Mouse (Mus musculus): ENCODE measurements around the gene Slc4a4.

Gene Slc4a4

DNA sequence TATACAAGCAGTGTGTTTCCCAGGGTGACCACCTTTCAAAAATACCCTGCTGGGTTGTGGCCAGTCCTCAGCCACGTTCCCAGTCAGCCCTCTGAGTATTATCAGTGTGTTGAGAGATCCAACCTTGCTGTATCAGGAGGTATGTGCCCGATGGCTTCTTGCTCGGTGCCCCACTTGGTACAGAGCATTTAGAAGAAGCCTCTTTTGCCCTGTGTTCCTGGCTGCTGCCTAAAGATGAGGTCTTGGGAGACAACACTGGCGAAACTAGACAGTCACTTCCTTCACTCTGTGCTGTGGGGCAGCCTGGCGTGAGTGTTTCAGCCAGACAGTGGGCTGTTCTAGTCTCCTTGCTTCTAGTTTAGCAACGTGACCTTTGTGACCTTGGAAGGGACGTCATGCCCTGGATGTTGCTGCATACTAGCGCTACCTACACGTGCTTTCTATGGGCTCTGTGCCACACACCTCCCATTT, 29.9 kb downstream of the Slc4a4 start:
- no peak for DNase-seq (ENCODE audit: low spot score in 2 of 2)

DNA sequence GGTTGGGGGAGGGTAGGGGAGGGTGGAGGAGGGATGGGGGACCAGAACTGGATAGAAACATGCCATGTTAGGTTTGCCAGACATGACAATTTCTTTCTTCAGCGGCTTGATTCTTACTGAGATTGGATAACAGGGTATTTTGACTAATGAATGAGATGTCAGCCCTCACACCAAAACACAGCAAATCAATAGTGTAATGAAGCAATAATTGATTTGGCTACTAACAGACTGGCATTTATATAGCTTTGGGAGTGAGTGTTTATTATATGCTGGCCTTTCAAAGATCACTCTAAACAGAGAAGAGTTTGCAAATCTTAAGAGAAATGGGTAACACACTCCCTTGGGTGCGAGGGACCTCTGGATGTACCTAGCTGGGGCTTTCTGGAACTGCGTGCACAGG, 30.6 kb downstream of the Slc4a4 start:
- no peak for DNase-seq (ENCODE audit: low spot score in 2 of 2)

DNA sequence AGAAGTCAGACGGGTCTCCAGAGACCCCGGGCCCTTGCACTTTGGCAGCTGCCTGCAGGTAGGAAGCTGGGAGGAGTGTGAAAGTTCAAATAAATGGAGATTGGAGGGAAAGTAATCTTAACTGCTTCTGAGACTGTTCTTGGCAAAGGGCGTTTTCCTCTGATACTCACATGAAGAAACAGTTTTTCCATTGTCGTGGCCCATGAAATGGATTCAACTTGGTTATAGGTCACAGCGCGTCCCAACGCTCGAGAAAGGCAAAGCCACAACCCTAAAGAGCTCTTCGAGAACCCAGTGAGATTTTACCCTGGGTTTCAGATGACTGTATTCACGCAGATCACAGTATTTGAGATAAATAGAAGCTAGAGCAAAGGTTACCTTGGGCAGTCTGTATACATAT, 31.0 kb downstream of the Slc4a4 start:
- no peak for DNase-seq (ENCODE audit: low spot score in 2 of 2)

DNA sequence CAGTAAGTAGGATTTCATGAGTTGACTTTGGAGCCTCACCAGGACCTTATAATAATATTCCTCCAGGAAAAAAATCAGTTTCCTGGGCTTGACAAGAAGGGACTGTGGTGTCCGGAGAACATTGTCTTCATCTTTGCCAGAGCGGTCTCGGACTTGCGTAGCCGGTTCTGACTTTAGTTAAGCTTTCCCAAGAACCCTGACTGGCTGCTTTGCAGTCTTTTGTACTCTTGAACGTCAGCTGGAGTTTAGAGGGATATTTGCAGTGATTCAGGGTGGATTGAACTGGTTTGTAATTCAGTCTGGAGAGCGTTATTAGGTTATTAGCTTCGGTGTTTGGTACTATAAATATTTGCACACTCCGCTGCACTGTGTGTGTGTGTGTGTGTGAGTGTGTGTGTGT, 31.9 kb downstream of the Slc4a4 start:
- no peak for DNase-seq (ENCODE audit: low spot score in 2 of 2)

DNA sequence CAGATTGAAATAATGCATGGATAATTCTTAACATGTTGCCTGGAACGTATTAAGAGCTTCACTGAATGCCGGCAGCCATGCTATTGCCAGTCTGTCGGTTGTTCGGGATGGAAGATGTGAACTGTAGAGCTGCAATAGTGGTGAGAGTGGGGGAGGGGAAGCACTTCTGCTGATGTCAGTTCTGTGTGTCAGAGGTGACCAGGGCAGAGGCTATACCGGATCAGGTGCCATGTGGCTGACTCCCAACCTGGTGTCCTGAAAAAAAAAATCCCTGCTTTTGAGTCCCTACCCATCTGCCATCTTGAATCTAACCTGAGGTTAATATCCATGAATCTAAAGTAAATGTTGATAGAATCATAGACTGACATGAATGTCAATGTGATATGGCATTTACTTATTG, 39.0 kb downstream of the Slc4a4 start:
- DNase-seq (ENCODE audit: low spot score in 2 of 2), result no peak

DNA sequence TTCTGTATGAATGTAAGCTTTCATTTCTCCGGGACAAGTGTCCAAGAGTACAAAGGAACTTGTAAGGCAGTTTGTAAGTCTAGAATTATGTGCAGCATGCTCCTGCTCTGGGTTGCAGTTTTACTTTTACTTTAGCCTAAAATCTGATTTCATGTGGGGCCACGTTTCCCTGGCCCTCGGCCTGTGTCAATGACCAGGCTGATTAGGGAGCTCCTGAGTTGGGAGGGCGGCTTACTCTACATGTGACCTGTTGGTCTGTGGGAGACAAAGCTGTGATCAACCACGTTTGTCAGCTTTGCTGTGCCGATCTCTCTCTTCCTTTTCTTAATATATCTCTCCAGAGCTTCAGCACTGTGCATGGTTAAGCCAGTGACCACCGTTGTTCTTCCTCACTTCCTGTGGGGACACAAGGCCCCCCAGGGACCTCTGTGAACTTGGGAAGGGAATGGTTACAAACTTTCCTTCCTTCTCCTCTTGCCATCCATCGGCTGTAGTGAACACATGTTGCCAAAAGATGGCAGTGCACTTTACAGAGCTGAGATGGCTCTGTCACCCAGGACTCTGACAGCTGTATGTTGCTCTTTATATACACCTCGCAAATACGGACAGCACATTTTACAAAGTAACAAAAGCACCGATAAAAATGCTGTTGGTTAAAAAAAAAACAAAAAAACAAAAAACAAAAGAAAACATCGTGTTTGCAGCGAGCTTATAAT, 41.7 kb downstream of the Slc4a4 start:
- peak in 1 of 2 experiments; percentile 18 for DNase-seq (ENCODE audit: low spot score in 2 of 2)

DNA sequence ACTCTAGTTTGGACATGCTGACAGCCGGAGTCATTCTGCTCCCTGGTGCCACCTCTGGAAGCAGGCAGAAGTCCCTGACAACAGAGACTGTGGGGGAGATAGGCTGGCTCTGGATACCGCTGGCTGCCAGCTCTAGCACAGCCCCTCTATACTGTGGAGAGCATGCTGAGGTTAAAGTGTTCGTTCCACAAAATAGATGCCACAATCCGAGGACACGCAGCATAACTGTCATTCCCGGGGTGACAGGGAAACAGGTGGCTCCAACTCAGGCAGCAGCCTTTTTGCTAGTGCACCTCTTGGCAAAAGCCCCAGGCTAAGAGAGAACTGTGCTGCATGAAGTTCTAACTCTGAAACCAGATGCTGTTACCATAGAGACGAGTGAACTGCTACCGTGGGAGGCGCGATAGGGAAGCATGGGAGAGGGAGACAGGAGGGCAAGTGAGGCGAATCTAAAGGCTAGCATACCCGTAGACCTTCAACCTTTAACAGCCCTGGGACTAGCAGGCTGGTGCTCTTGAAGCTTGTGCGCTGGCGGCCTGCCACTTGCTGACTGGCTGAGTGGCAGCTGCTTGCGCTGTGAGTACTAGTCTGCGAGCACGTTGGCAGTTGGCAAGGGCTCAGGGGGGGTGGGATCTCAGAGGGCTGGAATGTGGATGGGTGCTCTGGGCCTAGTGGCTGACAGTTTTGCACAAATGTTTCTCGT, 42.9 kb downstream of the Slc4a4 start:
- DNase-seq (ENCODE audit: low spot score in 2 of 2), result no peak

DNA sequence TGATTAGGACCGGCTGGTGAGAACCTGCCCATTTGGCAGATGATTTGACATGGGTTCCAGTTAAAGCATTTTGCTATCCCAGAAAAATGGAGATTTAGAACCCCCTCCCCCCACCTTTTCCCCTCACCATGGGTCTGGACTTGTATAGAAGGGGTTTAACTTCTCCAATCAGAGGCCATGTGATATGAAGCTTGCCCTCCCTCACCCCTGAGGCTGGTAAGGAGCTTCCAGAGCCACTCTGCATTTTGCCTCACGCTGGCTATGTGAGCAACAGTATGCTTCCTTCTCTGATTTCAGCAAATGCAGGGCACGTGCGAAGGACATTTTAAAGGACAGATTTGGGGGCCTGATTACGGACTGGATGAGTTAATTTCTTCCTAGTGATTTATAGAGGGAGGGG, 43.5 kb downstream of the Slc4a4 start:
- no peak for DNase-seq (ENCODE audit: low spot score in 2 of 2)

DNA sequence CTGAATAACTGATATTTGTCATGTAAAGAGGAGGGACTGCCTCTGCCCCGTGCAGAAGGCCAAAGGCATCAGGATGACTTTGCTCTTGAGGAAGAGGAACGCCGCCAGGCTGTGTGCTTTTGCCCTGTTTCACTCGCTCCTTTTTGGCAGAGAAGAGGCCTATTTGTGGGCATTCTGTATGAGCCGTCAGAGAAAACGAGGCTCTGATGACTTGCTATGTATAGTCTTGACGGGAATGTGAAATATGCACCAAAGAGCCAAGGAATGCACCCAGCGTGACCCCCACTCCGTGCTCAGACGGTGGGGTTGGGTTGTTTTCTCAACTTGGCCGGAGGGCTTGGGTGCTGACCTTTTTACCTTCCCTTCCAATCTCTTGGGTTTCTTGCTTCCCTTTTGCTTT, 44.0 kb downstream of the Slc4a4 start:
- DNase-seq (ENCODE audit: low spot score in 2 of 2), result no peak

DNA sequence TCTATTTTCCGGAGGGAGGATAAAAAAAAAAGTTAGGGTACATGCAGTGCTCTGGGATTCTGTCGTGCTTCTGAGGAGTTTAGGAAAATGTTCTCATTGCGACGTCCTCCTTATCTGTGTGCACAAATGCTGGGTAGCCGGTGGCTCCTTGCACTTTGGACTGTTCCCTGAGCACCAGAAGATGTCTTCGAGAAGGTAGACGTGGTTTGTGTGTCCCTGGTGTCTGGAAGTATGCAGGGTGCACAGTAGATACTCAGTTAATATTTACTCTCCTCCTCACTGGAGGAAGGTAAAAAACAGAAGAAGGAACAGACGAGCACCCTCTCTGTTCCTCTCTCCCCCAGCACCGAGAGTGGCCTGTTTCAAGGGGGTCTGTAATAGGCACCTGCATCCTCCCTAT, 44.6 kb downstream of the Slc4a4 start:
- no peak for DNase-seq (ENCODE audit: low spot score in 2 of 2)

DNA sequence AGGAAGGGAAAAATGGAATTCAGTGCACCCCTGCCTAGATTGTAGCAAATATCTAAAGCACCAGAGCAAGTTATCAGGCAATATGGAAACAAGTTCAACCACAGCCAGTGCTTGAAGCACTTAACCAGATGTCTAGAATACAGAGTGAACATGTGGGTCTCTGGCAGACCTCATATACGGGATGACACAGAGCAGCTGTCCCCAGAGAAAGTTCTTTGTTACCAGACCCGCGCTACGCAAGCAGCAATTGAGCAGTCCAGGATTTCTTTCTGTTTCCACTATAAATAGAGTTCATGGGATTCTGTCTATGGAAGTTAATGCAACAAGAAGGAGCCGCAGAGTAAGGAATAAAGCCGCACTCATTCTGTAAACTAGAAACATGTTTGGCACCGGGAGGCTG, 46.8 kb downstream of the Slc4a4 start:
- DNase-seq (ENCODE audit: low spot score in 2 of 2), result no peak

DNA sequence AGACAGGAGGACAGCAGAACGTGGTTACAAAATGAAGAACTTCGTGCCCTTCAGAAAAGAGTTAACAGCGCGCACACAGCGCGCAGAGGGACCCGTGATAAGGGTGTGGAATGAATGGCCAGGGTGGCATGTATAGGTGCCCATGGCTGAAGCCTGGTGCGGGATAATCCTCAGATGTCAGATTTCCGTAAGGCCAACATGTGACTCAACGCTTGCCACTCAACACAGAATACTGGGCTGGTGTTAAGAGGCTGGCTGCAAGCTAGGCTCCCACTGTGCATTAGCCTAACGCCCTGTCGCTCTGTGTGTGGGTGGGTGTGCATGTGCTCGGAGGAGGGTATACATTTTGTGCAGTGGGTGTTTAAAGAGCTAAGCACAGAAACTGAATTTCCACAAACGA, 47.3 kb downstream of the Slc4a4 start:
- DNase-seq (ENCODE audit: low spot score in 2 of 2), result no peak

DNA sequence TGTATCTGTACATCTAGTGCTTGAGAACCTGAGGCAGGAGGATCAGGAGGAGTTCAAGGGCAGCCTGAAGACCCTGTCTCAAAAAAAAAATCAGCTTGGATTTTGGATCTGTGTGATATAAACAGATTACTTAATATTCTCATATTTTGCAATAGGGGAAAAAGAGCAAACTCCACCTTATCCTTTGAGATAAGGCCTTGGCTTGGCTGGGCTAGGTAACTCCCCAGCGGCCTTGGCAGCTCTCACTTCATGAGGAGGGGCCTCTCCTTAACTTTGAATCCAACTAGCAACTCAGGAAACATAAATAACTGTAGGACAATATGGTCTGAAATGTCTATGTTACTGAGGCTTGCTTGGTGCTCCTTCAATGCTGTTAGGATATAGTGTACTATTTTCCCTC, 51.6 kb downstream of the Slc4a4 start:
- no peak for DNase-seq (ENCODE audit: low spot score in 2 of 2)

DNA sequence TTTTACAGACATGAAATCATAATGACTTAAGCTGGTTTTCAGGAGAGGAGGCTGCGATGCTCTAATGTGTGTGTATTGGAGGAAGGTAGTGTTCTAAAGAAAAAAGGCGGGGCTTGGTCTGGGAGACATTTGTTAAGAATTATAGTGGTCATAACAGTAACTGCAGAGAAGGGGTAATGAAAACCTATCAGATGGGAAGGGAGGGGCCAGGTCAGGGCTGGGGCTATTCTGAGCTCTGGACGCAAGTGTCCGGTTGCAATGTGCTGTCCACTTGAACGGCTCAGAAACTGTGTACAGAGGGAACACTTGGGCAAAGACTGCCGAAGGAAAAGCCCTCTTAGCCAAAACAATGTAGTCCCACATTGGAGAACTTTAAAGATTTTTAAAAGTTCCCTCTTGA, 52.5 kb downstream of the Slc4a4 start:
- no peak for DNase-seq (ENCODE audit: low spot score in 2 of 2)

DNA sequence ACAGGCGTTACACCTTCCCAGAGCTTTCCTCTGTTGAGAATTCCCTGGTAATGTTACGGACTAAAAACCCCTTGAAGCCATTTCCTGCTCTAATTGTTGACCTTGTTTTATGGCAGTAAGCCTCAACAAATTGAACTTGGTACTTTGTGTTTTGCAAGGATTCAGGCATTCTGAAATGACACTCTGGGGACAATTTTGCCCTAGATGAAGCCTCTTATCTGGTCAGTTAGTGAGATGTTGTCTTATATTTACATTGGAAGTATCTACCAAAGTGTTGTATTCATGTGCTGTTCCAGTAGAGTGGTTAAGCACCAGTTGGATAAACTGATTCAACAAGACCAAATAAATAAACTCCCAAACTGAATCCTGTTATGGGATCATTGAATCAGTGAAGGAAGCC, 53.2 kb downstream of the Slc4a4 start:
- DNase-seq (ENCODE audit: low spot score in 2 of 2), result no peak

DNA sequence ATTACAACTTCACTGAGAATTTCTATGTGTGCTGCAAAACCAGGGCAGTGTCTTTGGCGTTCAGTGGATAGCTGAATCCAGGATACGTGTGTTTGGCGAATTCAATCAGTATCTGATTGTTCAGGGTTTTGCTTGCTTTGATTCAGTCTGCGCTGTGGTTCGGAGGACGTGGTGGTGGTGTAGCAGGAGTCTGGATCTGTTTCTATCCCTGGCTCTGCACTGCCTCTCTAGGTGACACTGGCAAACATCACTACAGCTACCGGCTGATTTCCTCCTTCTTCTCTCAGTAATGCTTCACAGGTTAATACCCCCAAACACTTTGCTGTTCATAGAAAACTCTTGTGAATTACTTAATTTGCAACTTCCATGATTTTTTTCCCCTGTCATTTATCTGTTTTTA, 55.3 kb downstream of the Slc4a4 start:
- no peak for DNase-seq (ENCODE audit: low spot score in 2 of 2)

DNA sequence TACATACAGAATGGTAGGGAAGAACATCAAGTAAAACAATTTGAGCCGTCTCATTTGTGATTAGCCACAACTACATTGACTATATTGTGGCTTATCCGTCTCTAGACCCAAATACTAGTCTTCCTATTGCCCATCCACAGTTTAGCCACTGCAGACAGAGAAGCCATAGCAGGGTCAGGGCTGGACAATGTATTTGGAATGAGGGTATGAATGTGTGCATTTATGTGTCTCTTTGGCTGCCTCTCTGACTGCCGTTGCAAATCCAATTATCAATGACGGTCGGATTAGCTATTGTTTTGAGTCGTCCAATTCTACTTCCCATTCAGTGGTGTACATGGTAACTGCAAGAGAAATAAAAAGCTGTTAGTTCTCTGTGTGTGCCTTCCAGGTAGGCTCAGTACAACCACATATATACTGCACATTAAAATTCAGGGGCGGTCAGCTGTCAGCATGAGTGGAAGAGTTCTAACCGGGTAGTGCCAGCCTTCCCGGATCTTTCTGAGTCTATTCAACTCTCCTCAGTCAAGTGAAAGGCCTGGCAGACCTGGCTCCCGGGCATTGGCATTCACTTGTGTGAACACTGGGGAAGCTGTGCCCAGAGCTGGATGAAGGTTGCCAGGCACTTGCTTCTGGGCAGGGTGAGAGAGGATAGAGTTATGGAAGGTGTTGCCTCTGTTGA, 59.2 kb downstream of the Slc4a4 start:
- DNase-seq (ENCODE audit: low spot score in 2 of 2), result no peak

DNA sequence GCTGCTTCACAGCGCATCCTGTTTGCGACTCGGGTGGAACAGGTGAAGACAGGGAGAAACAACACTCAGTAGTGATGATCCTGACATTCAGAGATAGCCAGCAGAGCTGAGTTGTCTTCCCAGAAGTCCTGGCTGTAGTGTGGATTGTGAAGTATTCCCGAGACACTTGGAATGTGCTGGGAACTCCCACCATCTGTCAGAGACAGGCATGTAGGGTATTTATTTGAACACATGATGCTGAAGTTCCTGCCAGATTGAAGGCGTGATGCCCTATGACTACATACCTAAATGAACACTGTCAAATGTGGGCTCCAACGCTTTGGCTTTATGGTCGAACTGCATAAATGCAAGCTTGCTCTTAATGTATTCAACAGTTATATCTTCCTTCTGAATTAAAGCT, 63.7 kb downstream of the Slc4a4 start:
- DNase-seq (ENCODE audit: low spot score in 2 of 2), result no peak

DNA sequence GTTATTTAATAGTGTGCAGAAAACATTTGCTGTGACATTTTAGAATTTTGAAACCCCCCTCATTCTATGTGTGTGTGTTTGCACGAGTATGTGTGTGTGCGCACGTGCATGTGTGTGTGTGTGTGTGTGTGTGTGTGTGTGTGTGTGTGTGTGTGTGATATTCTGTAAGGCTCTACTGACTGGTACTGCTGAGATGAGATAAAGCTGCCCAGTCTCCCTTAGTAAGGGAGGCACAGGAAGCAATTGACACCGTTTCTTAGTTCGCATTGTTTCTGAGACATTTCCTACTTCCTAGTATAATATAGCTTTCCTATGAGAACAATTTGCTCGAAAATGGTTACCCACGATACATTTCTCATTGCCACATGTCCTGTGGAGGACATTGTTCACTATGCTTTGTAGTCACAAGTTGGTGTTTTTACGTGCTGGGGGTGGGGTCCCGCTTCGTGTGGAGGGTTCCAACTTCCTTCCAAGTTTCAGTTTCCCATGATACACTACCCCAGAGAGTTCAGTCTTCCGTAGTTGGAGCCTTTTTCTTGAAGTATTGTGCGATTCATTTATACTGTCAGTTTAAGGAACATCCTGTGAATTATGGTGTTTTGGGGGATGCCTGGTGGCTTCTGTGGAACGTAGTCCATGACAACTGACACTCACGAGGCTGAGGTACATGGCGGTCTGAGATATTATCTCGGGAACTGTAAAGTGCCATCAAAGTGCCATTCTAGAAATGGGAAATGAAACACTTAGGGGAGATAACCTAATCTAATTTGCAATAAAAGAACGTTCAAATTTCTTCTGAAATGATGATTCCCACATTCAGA, 66.3 kb downstream of the Slc4a4 start:
- DNase-seq (ENCODE audit: low spot score in 2 of 2), result no peak

DNA sequence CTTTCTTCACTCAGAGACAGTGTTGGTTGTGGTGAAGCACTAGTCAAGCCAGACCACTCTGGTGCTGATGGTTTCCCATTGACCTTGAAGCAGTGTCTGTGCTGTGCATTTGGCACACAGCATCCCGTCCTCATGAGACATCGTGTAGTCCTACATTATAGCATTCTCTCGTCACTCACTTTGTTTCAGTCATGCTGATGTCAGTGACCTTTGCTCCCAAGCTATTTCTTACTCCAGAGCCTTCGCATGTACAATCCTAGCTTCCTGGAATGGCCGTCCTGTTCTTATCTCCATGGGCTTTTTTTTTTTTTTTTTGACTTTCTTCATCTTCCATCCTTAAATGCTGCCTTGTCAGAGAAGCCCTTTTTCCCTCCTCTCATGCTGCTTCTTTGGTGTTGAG, 71.1 kb downstream of the Slc4a4 start:
- no peak for DNase-seq (ENCODE audit: low spot score in 2 of 2)

DNA sequence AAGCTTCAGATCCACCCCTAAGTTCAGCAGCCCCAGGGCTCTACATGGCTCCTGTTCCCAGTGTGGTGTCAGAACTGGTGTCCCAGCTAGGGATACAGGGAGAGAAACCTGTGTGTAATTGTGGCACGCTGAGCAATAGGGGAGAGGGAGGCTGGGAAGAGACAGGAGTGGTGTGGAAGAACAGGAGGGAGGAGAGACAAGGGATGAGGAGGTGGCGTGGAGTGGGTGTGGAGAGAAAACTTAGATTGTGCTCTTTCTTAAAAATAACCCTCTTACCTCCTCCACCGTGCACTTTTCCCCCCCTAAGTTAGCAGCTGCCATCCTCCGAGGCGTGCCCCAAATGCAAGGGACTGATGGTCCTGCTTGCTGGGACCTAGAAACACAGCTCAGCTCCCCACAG, 72.3 kb downstream of the Slc4a4 start:
- DNase-seq (ENCODE audit: low spot score in 2 of 2), result no peak

DNA sequence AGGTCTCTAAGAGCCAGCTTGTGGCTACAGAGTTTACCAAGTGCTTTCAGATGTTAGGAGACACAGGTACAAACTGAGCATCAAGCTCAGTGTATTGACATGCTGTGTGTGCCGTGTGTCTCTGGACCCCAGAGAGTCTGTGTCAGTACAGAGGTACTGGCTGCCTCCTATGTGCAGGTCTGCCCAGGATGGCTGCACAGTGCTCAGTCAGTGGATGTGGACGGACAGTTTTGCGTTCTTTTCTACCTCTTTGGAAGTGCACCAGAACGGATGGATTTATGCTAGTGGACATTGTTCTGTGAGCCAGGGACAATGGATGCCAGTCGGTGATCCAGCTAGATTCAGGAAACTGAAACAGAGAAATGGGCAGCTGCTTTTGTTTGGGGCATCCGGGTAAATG, 72.8 kb downstream of the Slc4a4 start:
- no peak for DNase-seq (ENCODE audit: low spot score in 2 of 2)
